Mouse (Mus musculus) heart, embryonic 10.5 days (tissue): ENCODE measurements around the gene Acox3. TPM values are rescaled to one million over a fixed set of nuclear protein-coding genes. Genes with fewer than 3 reads are reported as not detected.

Experiments
- DNase-seq: peaks from one replicate; pipeline ENCODE4 v3.0.0-alpha.2; 2017; ENCODE audit warnings: low spot score
- H3K27ac ChIP-seq: fragments of 300-500 bp; sonication (generic); 2 replicates; pipeline ENCODE4 v1.5.1; 2016; ENCODE audit warnings: mild to moderate bottlenecking
- H3K27me3 ChIP-seq: fragments of 300-500 bp; sonication (generic); 2 replicates; pipeline ENCODE4 v1.6.1; 2016; ENCODE audit warnings: mild to moderate bottlenecking; ENCODE audit not compliant: poor library complexity, insufficient read depth, severe bottlenecking
- H3K36me3 ChIP-seq: fragments of 300-500 bp; sonication (generic); 2 replicates; pipeline ENCODE4 v1.6.1; 2016; ENCODE audit warnings: mild to moderate bottlenecking, moderate library complexity
- H3K4me1 ChIP-seq: fragments of 300-500 bp; sonication (generic); 2 replicates; pipeline ENCODE4 v1.6.1; 2016; ENCODE audit warnings: mild to moderate bottlenecking
- H3K4me3 ChIP-seq: fragments of 300-500 bp; sonication (generic); 2 replicates; pipeline ENCODE4 v1.5.1; 2016; ENCODE audit warnings: mild to moderate bottlenecking, moderate library complexity
- H3K9me3 ChIP-seq: fragments of 300-500 bp; sonication (generic); 2 replicates; pipeline ENCODE4 v1.6.1; 2016; ENCODE audit warnings: mild to moderate bottlenecking, moderate library complexity
- WGBS: fragments of 180-500 bp; shearing (Covaris S2); methylation state at CpG from one replicate; pipeline ENCODE4 v1.1.7; 2016; 5-methylcytosine and 5-hydroxymethylcytosine counted together
- polyA plus RNA-seq: library from polyadenylated mRNA; unstranded; fragments of >200 nt; fragmentation: Nextera tagmentation; extraction: Ambion mirVana; gene quantifications from 2 replicates; pipeline ENCODE4 v1.2.1, GENCODE M21; 2016

Gene Acox3
- 9.9 and 10.3 TPM in 2 replicates for polyA plus RNA-seq

GRCm38 (mm10) chr5:35582445-35583220, at the start of gene Acox3:
TSS of gene Acox3 (plus strand) at chr5:35583040.
- Histone ChIP-seq H3K27ac (peak within 1 kb of the TSS; percentile 86), H3K27me3 (0 out of 2 replicates have a peak, but pooled peaks cover 3% of the 10 kb centered on the region), H3K9me3 (no peaks in the 10 kb centered on the region), H3K4me3 (peak within 1 kb of the TSS; percentile 75), H3K36me3 (no peaks in the 10 kb centered on the region), H3K4me1 (peaks cover 11% of the 10 kb centered on the region)
- WGBS, result 1% methylated on average over 35 of the region's 35 CpGs
- peak; percentile 97 for DNase-seq

DNA sequence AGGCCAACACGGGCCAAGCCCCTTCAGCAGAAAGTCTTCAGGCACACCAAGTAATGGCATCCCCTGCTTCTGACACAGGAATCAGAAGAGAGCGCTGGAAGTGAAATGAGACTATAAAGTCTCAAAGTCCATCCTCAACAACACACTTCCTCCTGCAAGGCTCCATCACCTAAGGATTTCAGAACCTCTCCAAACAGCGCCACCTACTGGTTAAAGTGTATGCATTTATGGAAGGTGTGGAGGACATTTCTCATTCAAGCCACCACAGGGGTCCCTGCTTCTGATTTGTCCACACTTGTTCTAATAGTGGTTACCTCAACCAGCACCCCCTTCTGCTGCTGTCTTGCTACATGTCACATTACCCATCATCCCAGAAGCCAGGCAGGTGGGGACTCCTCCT, 46.6 kb upstream of the Acox3 start:
- Histone ChIP-seq H3K4me3 (no peak overlapping the region), H3K36me3 (no peaks in the 10 kb centered on the region), H3K27me3 (peaks cover 30% of the 10 kb centered on the region), H3K27ac (no peak overlapping the region), H3K4me1 (peaks cover 5% of the 10 kb centered on the region), H3K9me3 (no peaks in the 10 kb centered on the region)
- WGBS, result 63% methylated on average over 3 of the region's 3 CpGs
- no peak for DNase-seq

GRCm38 (mm10) chr5:35537474-35537873, 45.4 kb upstream of the Acox3 start:
- DNase-seq, result no peak
- Histone ChIP-seq H3K4me3 (no peak overlapping the region), H3K9me3 (no peaks in the 10 kb centered on the region), H3K36me3 (no peaks in the 10 kb centered on the region), H3K4me1 (peaks cover 4% of the 10 kb centered on the region), H3K27me3 (peaks cover 18% of the 10 kb centered on the region), H3K27ac (no peak overlapping the region)
- WGBS, result 60% methylated on average over 1 of the region's 1 CpGs

GRCm38 (mm10) chr5:35538022-35538421, 44.8 kb upstream of the Acox3 start:
- WGBS, result 76% methylated on average over 3 of the region's 3 CpGs
- peaks cover 4% of the 10 kb centered on the region for H3K4me1 ChIP-seq

GRCm38 (mm10) chr5:35539576-35539975, 43.3 kb upstream of the Acox3 start:
- DNase-seq, result no peak
- Histone ChIP-seq H3K4me3 (no peak overlapping the region), H3K9me3 (no peaks in the 10 kb centered on the region), H3K36me3 (no peaks in the 10 kb centered on the region), H3K4me1 (peaks cover 4% of the 10 kb centered on the region), H3K27me3 (peaks cover 17% of the 10 kb centered on the region), H3K27ac (no peak overlapping the region)
- WGBS, result 59% methylated on average over 4 of the region's 4 CpGs

More at GRCm38 (mm10) chr5:35538022-35538421, 44.8 kb upstream of the Acox3 start:
- H3K27me3 ChIP-seq, result peaks cover 17% of the 10 kb centered on the region
- H3K27ac ChIP-seq, result no peak overlapping the region
- no peaks in the 10 kb centered on the region for H3K36me3 ChIP-seq
- DNase-seq, result no peak
- no peak overlapping the region for H3K4me3 ChIP-seq
- H3K9me3 ChIP-seq, result no peaks in the 10 kb centered on the region

DNA sequence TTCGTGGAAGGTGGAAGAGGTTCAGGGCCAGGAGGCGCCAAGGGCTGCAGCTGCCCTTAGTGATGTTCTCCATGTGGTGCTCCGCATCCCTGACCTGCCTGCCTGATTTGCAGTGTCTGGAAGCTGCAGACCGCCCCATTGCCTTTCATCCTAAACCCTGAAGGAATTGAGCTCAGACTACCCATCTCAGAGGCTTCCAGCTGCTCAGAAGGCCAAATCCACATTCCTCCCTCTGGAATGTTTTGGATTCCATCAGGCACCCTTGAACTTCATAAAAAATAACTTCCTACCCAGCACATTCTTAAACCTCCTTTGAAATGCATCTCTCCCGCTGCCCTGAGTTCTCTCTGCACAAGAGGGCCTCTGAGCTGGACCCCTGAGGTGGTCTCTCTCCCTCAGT, 42.3 kb upstream of the Acox3 start:
- WGBS, result 48% methylated on average over 5 of the region's 5 CpGs
- Histone ChIP-seq H3K4me1 (peaks cover 4% of the 10 kb centered on the region), H3K27me3 (peaks cover 17% of the 10 kb centered on the region), H3K9me3 (no peaks in the 10 kb centered on the region), H3K27ac (no peak overlapping the region), H3K36me3 (no peaks in the 10 kb centered on the region), H3K4me3 (no peak overlapping the region)
- DNase-seq, result no peak

DNA sequence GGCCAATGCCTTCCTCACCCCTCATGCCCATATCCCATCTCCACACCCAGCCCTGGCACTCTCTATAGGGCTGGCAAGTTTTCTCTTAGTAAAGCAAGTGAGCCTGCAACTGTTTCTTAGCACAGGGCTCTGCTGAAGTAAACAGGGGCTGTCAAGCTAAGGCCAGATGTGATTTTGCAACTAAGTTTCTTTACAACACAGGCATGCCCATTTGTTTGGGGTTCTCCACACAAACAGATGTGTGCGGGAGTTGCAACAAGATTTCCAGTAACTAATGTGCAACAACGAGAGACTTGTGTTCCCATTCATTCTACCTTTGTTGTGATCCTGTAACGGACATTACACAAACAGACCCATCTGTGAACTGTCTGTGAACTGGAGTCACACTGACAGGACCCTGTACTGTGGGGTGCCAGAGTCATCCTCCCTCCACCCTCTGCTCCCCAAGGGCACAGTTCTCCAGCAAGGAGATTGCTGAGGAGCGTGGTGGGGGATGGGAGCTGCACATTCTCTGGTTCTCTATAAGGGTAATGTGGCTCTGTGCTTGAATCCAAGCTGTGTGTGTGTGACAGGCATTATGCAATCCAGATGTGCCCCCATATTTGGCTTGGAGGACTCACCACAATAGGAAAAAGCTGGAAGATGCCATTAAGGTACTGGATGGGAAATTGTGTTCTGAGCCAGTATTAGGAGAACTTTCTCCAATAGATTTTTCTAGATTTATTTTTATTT, 41.6 kb upstream of the Acox3 start:
- no peak overlapping the region for H3K4me3 ChIP-seq
- DNase-seq, result no peak
- 74% methylated on average over 4 of the region's 4 CpGs for WGBS
- peaks cover 12% of the 10 kb centered on the region; the same call in 1 of the 2 replicates for H3K27me3 ChIP-seq
- H3K36me3 ChIP-seq, result no peaks in the 10 kb centered on the region
- no peaks in the 10 kb centered on the region for H3K9me3 ChIP-seq
- peaks cover 4% of the 10 kb centered on the region for H3K4me1 ChIP-seq
- no peak overlapping the region for H3K27ac ChIP-seq

DNA sequence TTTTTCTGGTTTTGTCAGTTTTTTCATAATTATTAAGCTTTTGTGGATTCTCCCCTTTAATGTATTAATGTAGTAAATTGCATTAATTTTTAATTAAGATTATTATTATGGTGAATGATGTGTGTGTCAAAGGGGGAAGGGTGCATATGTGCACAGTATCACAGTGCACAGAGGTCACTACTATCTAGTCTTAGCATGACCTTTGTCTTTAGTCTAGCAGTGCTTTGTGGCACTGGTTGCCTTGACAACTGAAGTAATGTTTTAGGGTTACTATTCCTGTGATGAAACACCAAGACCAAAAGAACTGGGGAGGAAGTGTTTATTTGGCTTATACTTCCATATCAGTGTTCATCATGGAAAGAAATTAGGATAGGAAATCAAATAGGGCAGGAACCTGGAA, 36.7 kb upstream of the Acox3 start:
- no peak for DNase-seq
- no peaks in the 10 kb centered on the region for H3K9me3 ChIP-seq
- H3K4me3 ChIP-seq, result no peak overlapping the region
- no peak overlapping the region for H3K27ac ChIP-seq
- no peaks in the 10 kb centered on the region for H3K27me3 ChIP-seq
- peaks cover 4% of the 10 kb centered on the region; the same call in 1 of the 2 replicates for H3K4me1 ChIP-seq
- no peaks in the 10 kb centered on the region for H3K36me3 ChIP-seq

DNA sequence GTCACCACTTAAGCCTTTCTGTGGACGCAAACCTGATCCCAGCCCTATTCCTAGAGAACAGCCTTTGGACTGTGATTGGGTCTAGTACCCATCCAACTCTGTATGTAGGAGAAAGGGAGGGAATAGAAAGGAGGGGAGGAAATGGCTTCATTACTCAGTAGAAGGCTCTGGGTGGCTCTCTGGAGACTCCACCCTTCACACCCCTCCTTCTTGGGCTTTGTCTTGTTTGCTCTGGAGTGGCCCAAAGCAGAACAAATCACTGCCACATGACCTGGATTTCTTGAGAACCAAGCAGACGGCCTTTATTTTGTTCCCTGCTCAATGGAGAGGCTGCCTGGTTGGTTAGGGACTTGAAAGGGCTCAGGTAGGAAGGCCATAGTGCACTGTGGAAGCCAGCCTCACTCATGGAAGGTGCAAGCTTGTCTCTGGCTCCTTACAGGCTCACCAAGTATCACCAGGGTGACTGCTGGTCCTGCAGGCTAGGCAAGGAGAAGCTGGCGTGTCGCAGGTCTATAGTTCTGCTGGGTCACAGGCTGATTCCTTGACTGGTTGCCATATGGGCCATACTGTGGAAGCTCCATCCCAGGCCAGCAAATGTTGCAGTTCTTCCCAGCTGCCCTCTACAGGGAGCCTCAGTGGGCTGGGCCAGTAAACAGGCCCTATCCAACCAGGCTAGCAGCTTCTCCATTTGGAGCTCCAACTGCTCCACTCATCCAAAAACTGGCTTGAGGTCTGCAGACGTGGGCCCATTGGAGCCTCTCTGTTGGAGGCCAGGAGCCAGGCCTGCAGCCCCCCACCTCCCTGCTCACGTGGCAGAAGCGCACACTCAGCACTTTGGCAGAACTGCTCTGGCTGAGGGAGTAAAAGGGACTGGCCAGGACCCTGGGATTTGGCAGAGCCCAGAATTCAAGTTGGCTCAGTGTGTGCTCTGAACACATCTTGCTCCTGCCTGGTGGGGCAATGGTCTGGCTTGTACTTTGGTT, 30.7 kb upstream of the Acox3 start:
- Histone ChIP-seq H3K27ac (no peak overlapping the region), H3K4me1 (no peaks in the 10 kb centered on the region), H3K4me3 (no peak overlapping the region), H3K27me3 (no peaks in the 10 kb centered on the region), H3K9me3 (no peaks in the 10 kb centered on the region), H3K36me3 (peaks cover 20% of the 10 kb centered on the region)
- WGBS, result 41% methylated on average over 7 of the region's 7 CpGs
- no peak for DNase-seq

DNA sequence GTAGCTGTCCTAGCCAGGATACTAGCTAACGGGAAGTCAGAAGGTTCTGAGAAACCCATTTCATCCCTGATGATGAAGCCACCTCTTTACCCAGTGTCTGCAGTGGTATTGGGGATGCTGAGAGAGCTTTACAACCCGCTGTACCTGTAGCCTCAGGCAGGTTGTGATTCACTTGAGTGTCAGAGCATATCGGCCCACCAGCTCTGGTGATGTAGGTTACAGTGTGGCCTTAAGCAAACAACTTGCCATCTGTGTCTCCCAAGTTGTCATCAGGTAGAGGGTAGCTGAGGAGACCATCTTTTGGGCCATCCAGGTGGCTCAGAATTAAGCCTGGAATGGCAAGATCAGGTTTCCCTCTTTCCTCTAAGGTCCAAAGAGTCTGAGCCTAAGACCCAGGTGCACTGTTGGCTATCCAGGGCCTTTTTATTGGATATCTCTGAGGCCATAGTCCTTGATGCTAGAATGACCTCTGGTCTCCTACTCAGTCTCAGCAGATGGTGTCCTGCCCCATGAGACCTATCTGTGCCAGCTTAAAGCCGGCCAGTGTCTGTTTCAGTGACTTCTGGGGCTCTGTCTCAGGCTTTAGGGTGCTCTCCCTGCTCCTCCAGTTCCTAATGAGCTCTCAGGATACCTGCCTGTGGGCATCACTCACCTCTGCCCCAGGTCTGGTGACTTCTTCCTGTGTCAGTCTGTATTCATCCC, 29.9 kb upstream of the Acox3 start:
- H3K27me3 ChIP-seq, result no peaks in the 10 kb centered on the region
- DNase-seq, result no peak
- peaks cover 28% of the 10 kb centered on the region for H3K36me3 ChIP-seq
- peaks cover 6% of the 10 kb centered on the region for H3K4me1 ChIP-seq
- no peak overlapping the region for H3K4me3 ChIP-seq
- no peak overlapping the region for H3K27ac ChIP-seq
- WGBS, result 80% methylated on average over 4 of the region's 4 CpGs
- no peaks in the 10 kb centered on the region for H3K9me3 ChIP-seq

DNA sequence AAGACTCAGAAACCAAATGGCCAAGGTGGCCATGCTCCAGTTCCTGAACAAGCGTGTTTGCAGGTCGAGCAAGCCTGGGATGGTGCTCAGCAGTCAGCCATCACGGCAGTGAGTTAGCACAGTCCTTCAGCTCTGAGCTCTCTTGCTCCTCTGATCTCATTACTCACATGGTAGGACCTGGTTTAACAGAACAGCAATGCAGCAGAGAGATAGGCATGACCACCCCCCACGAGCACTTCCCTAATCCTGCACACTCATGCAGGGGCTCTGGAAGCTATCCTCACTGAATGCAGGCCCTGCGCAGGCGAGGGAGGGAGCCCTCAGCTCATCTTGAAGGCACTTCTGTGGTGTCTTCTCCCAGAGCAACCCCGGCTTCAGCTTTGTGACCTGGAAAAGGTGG, 26.4 kb upstream of the Acox3 start:
- H3K27me3 ChIP-seq, result no peaks in the 10 kb centered on the region
- no peaks in the 10 kb centered on the region for H3K9me3 ChIP-seq
- H3K27ac ChIP-seq, result no peak overlapping the region
- peaks cover 28% of the 10 kb centered on the region for H3K4me1 ChIP-seq
- WGBS, result 81% methylated on average over 7 of the region's 7 CpGs
- H3K4me3 ChIP-seq, result no peak overlapping the region
- H3K36me3 ChIP-seq, result peaks cover 46% of the 10 kb centered on the region
- DNase-seq, result no peak
